In genomic region chr4:123793136-123793535, GRCm38 (mm10) we compare ENCODE assay signal across 21 mouse cellular contexts. TPM values are rescaled to one million over a fixed set of nuclear protein-coding genes. Genes with fewer than 3 reads are reported as not detected.
DNase-seq lines count a peak whose midpoint lies in the region; TF ChIP-seq lines count a peak whose summit lies in the region.
"Had no signal": no experiment of that assay in that cellular context is flagged by ENCODE, and none has a peak within 500 bp of the region (broad histone marks: within the 10 kb centered on the region; RNA-seq: fewer than 3 reads in every experiment).

No protein-coding gene starts in this region.

- intact Hi-C loops in left cerebral cortex, adult 2 months (cut with DNase I), result loop anchor here (5.0 kb wide), 1 partner anchor 41 kb away; the partner anchor contains the start of gene Akirin1
- intact Hi-C loops in left cerebral cortex, postnatal 10 days (cut with DNase I), result no loop called here

- peak; percentile 8 to 21 for DNase-seq in left cerebral cortex, adult 2 months (ENCODE audit: extremely low spot score in 1 of 2, low spot score in 2 of 2)
- no peak for DNase-seq in left cerebral cortex, postnatal 10 days (ENCODE audit: extremely low spot score in 1 of 2, low spot score in 2 of 2)
- peak; percentile 6 for DNase-seq in right cerebral cortex, postnatal 25 days
- no peak for DNase-seq in right cerebral cortex, postnatal 10 days (ENCODE audit: low spot score in 2 of 2)
- peak; percentile 45 for DNase-seq in telencephalon, adult 2 months (ENCODE audit: low read depth, low spot score)
- no peak for DNase-seq in urinary bladder, postnatal 36 days (ENCODE audit: low spot score in 2 of 2)
- DNase-seq: cerebellum, adult 11-12 months; cerebellum, adult 8-10 months; cerebellum, postnatal 10 days; cerebellum, postnatal 36 days; forebrain, postnatal 0 days; gastrocnemius, postnatal 10 days; gastrocnemius, postnatal 36 days had no signal

- no peak for TF ChIP-seq CTCF in left cerebral cortex, adult 2 months (IDR thresholded peaks at IDR 0.05)

- H3K4me3 ChIP-seq in left cerebral cortex, adult 2 months, result no peak overlapping the region
- H3K4me3 ChIP-seq: heart, adult 2 months; heart, embryonic 10.5 days; heart, embryonic 13.5 days had no signal

- peak overlapping the region; percentile 19; the same call in 1 of the 2 replicates for H3K27ac ChIP-seq in left cerebral cortex, adult 2 months
- H3K27ac ChIP-seq: heart, adult 2 months; heart, embryonic 10.5 days; heart, embryonic 13.5 days; hindbrain, embryonic 14.5 days; hindbrain, postnatal 0 days had no signal

RNA-seq across cellular contexts. Expression of gene Rhbdl2, which starts 5.5 kb away (rescaled TPM):
- under 1 TPM; 0.61 to 0.72 TPM for total RNA-seq in left cerebral cortex, adult 2 months (2021)
- 1 to 10 TPM; 1.1 to 1.2 TPM for total RNA-seq in left cerebral cortex, postnatal 10 days (2021)
- total RNA-seq: gastrocnemius, adult 18-20 months; gastrocnemius, postnatal 36 days; granulocyte monocyte progenitor cell, adult 5-6 weeks; heart, adult 2 months; MEL had no signal

RNA-seq across cellular contexts. Expression of gene Akirin1, which starts 43.0 kb away (rescaled TPM):
- 10 to 100 TPM; 60.7 to 61.0 TPM for total RNA-seq in left cerebral cortex, adult 2 months (2021)
- total RNA-seq in left cerebral cortex, postnatal 10 days (2021), result 10 to 100 TPM; 58.9 to 62.1 TPM

Comparison
In these comparisons a context has a peak if more than half of its experiments do, and no peak if none do; other contexts are left out.
1. DNase-seq: peak in left cerebral cortex, adult 2 months (2 of 2), right cerebral cortex, postnatal 25 days (single experiment) and telencephalon, adult 2 months (single experiment); none in left cerebral cortex, postnatal 10 days (0 of 2), right cerebral cortex, postnatal 10 days (0 of 2) and urinary bladder, postnatal 36 days (0 of 2).